In genomic region chr6:65969386-65970111, GRCm38 (mm10) we compare ENCODE assay signal across 12 mouse cellular contexts. TPM values are rescaled to one million over a fixed set of nuclear protein-coding genes. Genes with fewer than 3 reads are reported as not detected.
DNase-seq lines count a peak whose midpoint lies in the region; ATAC-seq lines count a peak whose summit lies in the region.
"Had no signal": no experiment of that assay in that cellular context is flagged by ENCODE, and none has a peak within 500 bp of the region (broad histone marks: within the 10 kb centered on the region; RNA-seq: fewer than 3 reads in every experiment).

No protein-coding gene starts in this region.

- DNase-seq in neural tube, embryonic 11.5 days (ENCODE audit: low spot score), result no peak
- no peak for DNase-seq in neural tube, embryonic 10.5 days (ENCODE audit: extremely low spot score, low spot score)
- peak; percentile 54 for DNase-seq in cerebellum, postnatal 36 days
- peak; percentile 83 for DNase-seq in midbrain, embryonic 11.5 days (ENCODE audit: low spot score, missing footprints)
- no peak for DNase-seq in T-cell, adult 2 months (ENCODE audit: low spot score)
- no peak for DNase-seq in layer of hippocampus, postnatal 25 days (ENCODE audit: extremely low spot score in 1 of 2, low spot score in 1 of 2)
- no peak for DNase-seq in layer of hippocampus, adult 9-11 months
- DNase-seq: adrenal gland, postnatal 14 days; kidney, adult 11 months had no signal

- peaks cover 6% of the 10 kb centered on the region; the same call in 1 of the 2 replicates for H3K4me1 ChIP-seq in neural tube, embryonic 11.5 days (ENCODE audit: control insufficient read depth, insufficient read depth, low read length)
- H3K4me1 ChIP-seq in midbrain, embryonic 11.5 days (ENCODE audit: control insufficient read depth, insufficient read depth, low read length), result peaks cover 8% of the 10 kb centered on the region; the same call in 1 of the 2 replicates
- H3K4me1 ChIP-seq: heart, embryonic 12.5 days had no signal

- no peaks in the 10 kb centered on the region for H3K36me3 ChIP-seq in neural tube, embryonic 11.5 days (ENCODE audit: control insufficient read depth, insufficient read depth, low read length)
- H3K36me3 ChIP-seq in midbrain, embryonic 11.5 days (ENCODE audit: control insufficient read depth, insufficient read depth, low read length), result no peaks in the 10 kb centered on the region
- H3K36me3 ChIP-seq: heart, embryonic 12.5 days had no signal

- no peaks in the 10 kb centered on the region for H3K9me3 ChIP-seq in neural tube, embryonic 11.5 days (ENCODE audit: control insufficient read depth, low read length)
- H3K9me3 ChIP-seq in midbrain, embryonic 11.5 days (ENCODE audit: control insufficient read depth, low read length), result no peaks in the 10 kb centered on the region
- H3K9me3 ChIP-seq: heart, embryonic 12.5 days had no signal

- no peak overlapping the region for H3K9ac ChIP-seq in neural tube, embryonic 11.5 days (ENCODE audit: low read length)
- H3K9ac ChIP-seq in midbrain, embryonic 11.5 days (ENCODE audit: low read length), result no peak overlapping the region
- H3K9ac ChIP-seq: heart, embryonic 12.5 days; liver, embryonic 14.5 days had no signal

- H3K4me3 ChIP-seq in neural tube, embryonic 11.5 days (ENCODE audit: low read depth, low read length), result no peak overlapping the region
- no peak overlapping the region for H3K4me3 ChIP-seq in midbrain, embryonic 11.5 days (ENCODE audit: low read depth, low read length)
- H3K4me3 ChIP-seq: heart, embryonic 12.5 days had no signal

- 74% methylated on average over 6 of the region's 6 CpGs for WGBS in neural tube, embryonic 11.5 days
- WGBS in midbrain, embryonic 11.5 days, result 46% methylated on average over 6 of the region's 6 CpGs

- H3K27ac ChIP-seq in neural tube, embryonic 11.5 days (ENCODE audit: low read depth, low read length), result no peak overlapping the region
- H3K27ac ChIP-seq in midbrain, embryonic 11.5 days (ENCODE audit: low read depth, low read length), result no peak overlapping the region
- H3K27ac ChIP-seq: liver, embryonic 14.5 days had no signal

- ATAC-seq in neural tube, embryonic 11.5 days (ENCODE audit: insufficient read depth, low FRiP score, low TSS enrichment), result 0 out of 2 replicates have a peak, but pooled peaks have one; percentile 36
- ATAC-seq in midbrain, embryonic 11.5 days (ENCODE audit: low FRiP score), result peak; percentile 59; the same call in 1 of the 2 replicates

- H3K4me2 ChIP-seq in neural tube, embryonic 11.5 days (ENCODE audit: low read depth), result no peak overlapping the region
- no peak overlapping the region for H3K4me2 ChIP-seq in midbrain, embryonic 11.5 days
- H3K4me2 ChIP-seq: heart, embryonic 12.5 days had no signal

- no peaks in the 10 kb centered on the region for H3K27me3 ChIP-seq in neural tube, embryonic 11.5 days (ENCODE audit: control insufficient read depth, insufficient read depth, low read length)
- no peaks in the 10 kb centered on the region for H3K27me3 ChIP-seq in midbrain, embryonic 11.5 days (ENCODE audit: control insufficient read depth, insufficient read depth, low read length)
- H3K27me3 ChIP-seq: heart, embryonic 12.5 days had no signal

RNA-seq across cellular contexts. Expression of gene 4930544G11Rik, which starts 17.1 kb away (rescaled TPM):
- not detected in 2 replicates for polyA plus RNA-seq in neural tube, embryonic 11.5 days (2014; fragmentation: Nextera tagmentation; extraction: Ambion mirVana)
- polyA plus RNA-seq in midbrain, embryonic 11.5 days (2014; fragmentation: Nextera tagmentation; extraction: Ambion mirVana), result not detected in 2 replicates
- total RNA-seq in layer of hippocampus, postnatal 25 days (2021), result not detected
- total RNA-seq: adrenal gland, postnatal 14 days; left cerebral cortex, adult 18-20 months had no signal
- polyA plus RNA-seq: heart, embryonic 12.5 days; liver, embryonic 14.5 days had no signal

Comparison
In these comparisons a context has a peak if more than half of its experiments do, and no peak if none do; other contexts are left out.
1. DNase-seq: peak in cerebellum, postnatal 36 days (2 of 2) and midbrain, embryonic 11.5 days (single experiment); none in neural tube, embryonic 11.5 days (single experiment), neural tube, embryonic 10.5 days (single experiment), T-cell, adult 2 months (single experiment), layer of hippocampus, postnatal 25 days (0 of 2) and layer of hippocampus, adult 9-11 months (single experiment).